Mouse (Mus musculus) granulocyte monocyte progenitor cell, adult 5-6 weeks (primary cell): Measurements from ENCODE around the gene Nkap. TPM values are rescaled to one million over a fixed set of nuclear protein-coding genes. Genes with fewer than 3 reads are reported as not detected.
A peak's percentile ranks its signal among the peaks of the same experiment; 100 is the strongest.
"Not testable (repeated sequence)": the region's sequence is repeated elsewhere in the genome, so short reads cannot be mapped to it uniquely, and the experiment has no call there.

Source experiments
- ATAC-seq: replicated peaks from 2 replicates; pipeline ENCODE4 v1.8.0; 2016; ENCODE audit warnings: mild to moderate bottlenecking, moderate TSS enrichment, inconsistent platforms; ENCODE audit not compliant: poor library complexity, severe bottlenecking
- total RNA-seq, 2 experiments: library from RNA; stranded (forward) in 1 of 2; stranded (reverse) in 1 of 2; fragments of 200-712, 200-1000 nt in 1 of 2; fragments of >200 nt in 1 of 2; fragmentation: Nextera tagmentation in 1 of 2; gene quantifications; 2 replicates each; pipeline ENCODE4 v1.2.3; 2014 to 2017

Gene Nkap
- total RNA-seq, 2 experiments from 2014 or later, result 11.0 to 16.3 TPM

- ATAC-seq, result peak; percentile 98
Measured at GRCm38 (mm10) chrX:37144954-37145353, 18.4 kb downstream of the Nkap start.

- ATAC-seq, result no peak; the same call in 1 of the 2 replicates
Measured at GRCm38 (mm10) chrX:37157839-37158238, 31.2 kb downstream of the Nkap start.

GRCm38 (mm10) chrX:37161169-37161568, 34.6 kb downstream of the Nkap start:
- no peak for ATAC-seq

- ATAC-seq, result peak; percentile 25; the same call in 1 of the 2 replicates
Measured at GRCm38 (mm10) chrX:37163115-37163514, 36.5 kb downstream of the Nkap start.

GRCm38 (mm10) chrX:37167085-37167484, 40.5 kb downstream of the Nkap start:
- peak; percentile 96 for ATAC-seq

- ATAC-seq, result no peak
Measured at GRCm38 (mm10) chrX:37168742-37169141, 42.1 kb downstream of the Nkap start, which contains the start of gene Akap14. Akap14 (minus strand) TSS chrX:37168842.

GRCm38 (mm10) chrX:37184401-37184800, 57.8 kb downstream of the Nkap start:
- ATAC-seq, result not testable (repeated sequence)

GRCm38 (mm10) chrX:37190755-37191104, 64.1 kb downstream of the Nkap start:
- no peak for ATAC-seq

- ATAC-seq, result peak; percentile 94
Measured at GRCm38 (mm10) chrX:37191105-37191743, 64.6 kb downstream of the Nkap start, which contains the start of the genes Ndufa1 and Rnf113a1. Ndufa1 (minus strand) TSS chrX:37191163. Rnf113a1 (plus strand) TSS chrX:37191245.

- peak; percentile 82 for ATAC-seq
Measured at GRCm38 (mm10) chrX:37191744-37192379, 65.3 kb downstream of the Nkap start.

GRCm38 (mm10) chrX:37198676-37199075, 72.1 kb downstream of the Nkap start:
- no peak for ATAC-seq

Other genes starting within 250 kb of the Nkap start
- gene Nkrf, start 223.9 kb upstream of the Nkap start, total RNA-seq (2014; fragmentation: Nextera tagmentation), result 17.9 and 19.6 TPM in 2 replicates
- gene Nkrf, start 223.9 kb upstream of the Nkap start, total RNA-seq (2017), result 12.9 and 14.1 TPM in 2 replicates
- gene Sept6, start 135.0 kb upstream of the Nkap start, total RNA-seq (2014; fragmentation: Nextera tagmentation), result 34.2 and 37.0 TPM in 2 replicates
- gene Sept6, start 135.0 kb upstream of the Nkap start, total RNA-seq (2017), result 39.6 and 44.2 TPM in 2 replicates
- gene Sowahd, start 78.0 kb upstream of the Nkap start, total RNA-seq (2014; fragmentation: Nextera tagmentation), result 0.38 TPM in 1 of 2 replicates, not detected in the other
- 0.15 and 1.2 TPM in 2 replicates for gene Sowahd, start 78.0 kb upstream of the Nkap start, total RNA-seq (2017)
- 2,391 and 2,751 TPM in 2 replicates for gene Rpl39, start 41.4 kb upstream of the Nkap start, total RNA-seq (2014; fragmentation: Nextera tagmentation)
- gene Rpl39, start 41.4 kb upstream of the Nkap start, total RNA-seq (2017), result 3,105 and 3,852 TPM in 2 replicates
- 48.5 and 59.1 TPM in 2 replicates for gene Upf3b, start 16.5 kb upstream of the Nkap start, total RNA-seq (2014; fragmentation: Nextera tagmentation)
- 57.7 and 58.8 TPM in 2 replicates for gene Upf3b, start 16.5 kb upstream of the Nkap start, total RNA-seq (2017)
- gene Akap14, start 42.0 kb downstream of the Nkap start, total RNA-seq (2014; fragmentation: Nextera tagmentation), result not detected in 2 replicates
- not detected in 2 replicates for gene Akap14, start 42.0 kb downstream of the Nkap start, total RNA-seq (2017)
- gene Ndufa1, start 64.4 kb downstream of the Nkap start, total RNA-seq (2014; fragmentation: Nextera tagmentation), result 227 and 528 TPM in 2 replicates
- gene Ndufa1, start 64.4 kb downstream of the Nkap start, total RNA-seq (2017), result 90.1 and 112 TPM in 2 replicates
- gene Rnf113a1, start 64.5 kb downstream of the Nkap start, total RNA-seq (2014; fragmentation: Nextera tagmentation), result 0.73 and 5.8 TPM in 2 replicates
- gene Rnf113a1, start 64.5 kb downstream of the Nkap start, total RNA-seq (2017), result 2.9 and 3.8 TPM in 2 replicates
- gene Gm9, start 84.2 kb downstream of the Nkap start, total RNA-seq (2014; fragmentation: Nextera tagmentation), result not detected in 2 replicates
- not detected in 2 replicates for gene Gm9, start 84.2 kb downstream of the Nkap start, total RNA-seq (2017)
- gene Rhox1, start 95.5 kb downstream of the Nkap start, total RNA-seq (2014; fragmentation: Nextera tagmentation), result not detected in 2 replicates
- gene Rhox1, start 95.5 kb downstream of the Nkap start, total RNA-seq (2017), result not detected in 2 replicates
- gene Rhox2a, start 118.2 kb downstream of the Nkap start, total RNA-seq (2014; fragmentation: Nextera tagmentation), result not detected in 2 replicates
- gene Rhox2a, start 118.2 kb downstream of the Nkap start, total RNA-seq (2017), result not detected in 2 replicates
- gene Rhox3a, start 123.1 kb downstream of the Nkap start, total RNA-seq (2014; fragmentation: Nextera tagmentation), result not detected in 2 replicates
- gene Rhox3a, start 123.1 kb downstream of the Nkap start, total RNA-seq (2017), result not detected in 2 replicates
- not detected in 2 replicates for gene Rhox4a, start 138.5 kb downstream of the Nkap start, total RNA-seq (2014; fragmentation: Nextera tagmentation)
- gene Rhox4a, start 138.5 kb downstream of the Nkap start, total RNA-seq (2017), result not detected in 2 replicates